Mouse (Mus musculus): Measurements from ENCODE around the gene Zhx3. TPM values are rescaled to one million over a fixed set of nuclear protein-coding genes. Genes with fewer than 3 reads are reported as not detected.

Gene Zhx3
- polyA plus RNA-seq, 1 experiment from 2014 or later = 5.9 TPM

- Histone ChIP-seq H3K4me3 (ENCODE audit: low read length) (no peak overlapping the region), H3K27ac (ENCODE audit: low read length) (no peak overlapping the region), H3K4me2 (ENCODE audit: low read depth, low read length) (no peak overlapping the region), H3K9me3 (ENCODE audit: control insufficient read depth, low read length) (no peaks in the 10 kb centered on the region), H3K4me1 (ENCODE audit: control insufficient read depth, insufficient read depth, low read length) (no peaks in the 10 kb centered on the region), H3K27me3 (replicated peaks; ENCODE audit: control insufficient read depth, insufficient read depth, low read length) (no peaks in the 10 kb centered on the region), H3K36me3 (ENCODE audit: control insufficient read depth, insufficient read depth, low read length) (no peaks in the 10 kb centered on the region), H3K9ac (ENCODE audit: low read depth, low read length) (no peak overlapping the region)
- no peak for ATAC-seq
- WGBS = 82% methylated on average over 3 of the region's 3 CpGs
Measured at GRCm38 (mm10) chr2:160849617-160850240, 23.1 kb downstream of the Zhx3 start.

DNA sequence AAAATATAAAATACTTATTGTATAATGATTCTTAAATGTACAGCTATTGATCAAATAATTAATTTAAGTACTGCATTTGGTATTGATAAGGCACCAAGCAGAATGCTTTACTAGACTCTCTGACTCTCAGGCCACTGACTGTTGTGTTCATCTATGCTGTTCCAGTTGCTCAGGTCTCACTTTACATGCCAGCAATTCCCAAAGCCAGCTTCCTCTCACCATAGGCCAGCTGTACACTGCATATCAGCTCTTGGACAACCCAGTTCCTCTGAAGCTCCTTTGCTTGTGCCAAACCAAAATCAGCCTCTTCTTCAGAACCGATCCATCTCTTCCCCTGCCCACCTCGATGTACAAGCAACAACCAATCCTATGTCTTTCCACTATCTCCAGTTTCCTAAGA lies 24.6 kb downstream of the Zhx3 start:
- no peak overlapping the region for H3K4me2 ChIP-seq (ENCODE audit: low read depth, low read length)
- no peak for ATAC-seq

GRCm38 (mm10) chr2:160847664-160848063 lies 25.1 kb downstream of the Zhx3 start:
- 79% methylated on average over 1 of the region's 1 CpGs for WGBS
- H3K4me3 ChIP-seq (ENCODE audit: low read length) = no peak overlapping the region
- no peaks in the 10 kb centered on the region for H3K27me3 ChIP-seq (replicated peaks; ENCODE audit: control insufficient read depth, insufficient read depth, low read length)
- H3K27ac ChIP-seq (ENCODE audit: low read length) = no peak overlapping the region
- no peak overlapping the region for H3K4me2 ChIP-seq (ENCODE audit: low read depth, low read length)
- H3K36me3 ChIP-seq (ENCODE audit: control insufficient read depth, insufficient read depth, low read length) = no peaks in the 10 kb centered on the region
- no peak overlapping the region for H3K9ac ChIP-seq (ENCODE audit: low read depth, low read length)
- no peaks in the 10 kb centered on the region for H3K4me1 ChIP-seq (ENCODE audit: control insufficient read depth, insufficient read depth, low read length)
- no peak for ATAC-seq
- no peaks in the 10 kb centered on the region for H3K9me3 ChIP-seq (ENCODE audit: control insufficient read depth, low read length)

More for the DNA sequence above, 24.6 kb downstream of the Zhx3 start:
- no peaks in the 10 kb centered on the region for H3K27me3 ChIP-seq (replicated peaks; ENCODE audit: control insufficient read depth, insufficient read depth, low read length)
- no peaks in the 10 kb centered on the region for H3K4me1 ChIP-seq (ENCODE audit: control insufficient read depth, insufficient read depth, low read length)
- WGBS = 85% methylated on average over 2 of the region's 2 CpGs
- H3K4me3 ChIP-seq (ENCODE audit: low read length) = no peak overlapping the region
- no peak overlapping the region for H3K27ac ChIP-seq (ENCODE audit: low read length)
- no peak overlapping the region for H3K9ac ChIP-seq (ENCODE audit: low read depth, low read length)
- H3K9me3 ChIP-seq (ENCODE audit: control insufficient read depth, low read length) = no peaks in the 10 kb centered on the region
- no peaks in the 10 kb centered on the region for H3K36me3 ChIP-seq (ENCODE audit: control insufficient read depth, insufficient read depth, low read length)

DNA sequence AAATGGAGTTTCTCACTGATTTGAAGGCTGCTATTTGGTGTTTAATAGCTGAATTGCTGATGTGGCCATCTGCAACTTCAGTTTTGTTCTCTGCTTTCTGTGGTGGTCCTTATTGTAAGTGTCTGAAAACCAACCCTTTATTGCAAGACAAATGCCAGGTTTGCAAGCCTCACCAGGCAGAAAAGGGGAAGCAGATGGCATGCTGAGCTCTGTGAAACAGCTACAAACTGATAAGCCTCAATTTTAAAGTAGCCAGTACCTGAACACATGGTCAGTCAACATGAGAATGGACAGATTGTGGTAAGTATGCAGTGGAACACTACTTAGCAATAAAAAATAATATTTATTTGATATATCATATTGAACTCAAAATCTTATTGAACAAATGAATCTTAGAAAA lies 32.0 kb downstream of the Zhx3 start:
- ATAC-seq = no peak
- no peak overlapping the region for H3K4me2 ChIP-seq (ENCODE audit: low read depth, low read length)
- H3K36me3 ChIP-seq (ENCODE audit: control insufficient read depth, insufficient read depth, low read length) = no peaks in the 10 kb centered on the region
- H3K27me3 ChIP-seq (replicated peaks; ENCODE audit: control insufficient read depth, insufficient read depth, low read length) = no peaks in the 10 kb centered on the region
- no peak overlapping the region for H3K27ac ChIP-seq (ENCODE audit: low read length)
- no peak overlapping the region for H3K4me3 ChIP-seq (ENCODE audit: low read length)
- no peaks in the 10 kb centered on the region for H3K9me3 ChIP-seq (ENCODE audit: control insufficient read depth, low read length)
- H3K9ac ChIP-seq (ENCODE audit: low read depth, low read length) = no peak overlapping the region
- H3K4me1 ChIP-seq (ENCODE audit: control insufficient read depth, insufficient read depth, low read length) = no peaks in the 10 kb centered on the region

- ATAC-seq = no peak
- no peak overlapping the region for H3K4me2 ChIP-seq (ENCODE audit: low read depth, low read length)
- H3K9ac ChIP-seq (ENCODE audit: low read depth, low read length) = no peak overlapping the region
- 51% methylated on average over 1 of the region's 1 CpGs for WGBS
- no peaks in the 10 kb centered on the region for H3K27me3 ChIP-seq (replicated peaks; ENCODE audit: control insufficient read depth, insufficient read depth, low read length)
- H3K36me3 ChIP-seq (ENCODE audit: control insufficient read depth, insufficient read depth, low read length) = no peaks in the 10 kb centered on the region
- H3K9me3 ChIP-seq (ENCODE audit: control insufficient read depth, low read length) = no peaks in the 10 kb centered on the region
- H3K4me1 ChIP-seq (ENCODE audit: control insufficient read depth, insufficient read depth, low read length) = no peaks in the 10 kb centered on the region
- H3K27ac ChIP-seq (ENCODE audit: low read length) = no peak overlapping the region
- H3K4me3 ChIP-seq (ENCODE audit: low read length) = no peak overlapping the region
Measured at GRCm38 (mm10) chr2:160810802-160811201, 62.0 kb downstream of the Zhx3 start.

GRCm38 (mm10) chr2:160810376-160810775 lies 62.4 kb downstream of the Zhx3 start:
- no peaks in the 10 kb centered on the region for H3K9me3 ChIP-seq (ENCODE audit: control insufficient read depth, low read length)
- no peak overlapping the region for H3K27ac ChIP-seq (ENCODE audit: low read length)
- H3K36me3 ChIP-seq (ENCODE audit: control insufficient read depth, insufficient read depth, low read length) = no peaks in the 10 kb centered on the region
- no peak overlapping the region for H3K4me3 ChIP-seq (ENCODE audit: low read length)
- H3K27me3 ChIP-seq (replicated peaks; ENCODE audit: control insufficient read depth, insufficient read depth, low read length) = no peaks in the 10 kb centered on the region
- no peak for ATAC-seq
- no peaks in the 10 kb centered on the region for H3K4me1 ChIP-seq (ENCODE audit: control insufficient read depth, insufficient read depth, low read length)
- H3K9ac ChIP-seq (ENCODE audit: low read depth, low read length) = no peak overlapping the region
- no peak overlapping the region for H3K4me2 ChIP-seq (ENCODE audit: low read depth, low read length)

DNA sequence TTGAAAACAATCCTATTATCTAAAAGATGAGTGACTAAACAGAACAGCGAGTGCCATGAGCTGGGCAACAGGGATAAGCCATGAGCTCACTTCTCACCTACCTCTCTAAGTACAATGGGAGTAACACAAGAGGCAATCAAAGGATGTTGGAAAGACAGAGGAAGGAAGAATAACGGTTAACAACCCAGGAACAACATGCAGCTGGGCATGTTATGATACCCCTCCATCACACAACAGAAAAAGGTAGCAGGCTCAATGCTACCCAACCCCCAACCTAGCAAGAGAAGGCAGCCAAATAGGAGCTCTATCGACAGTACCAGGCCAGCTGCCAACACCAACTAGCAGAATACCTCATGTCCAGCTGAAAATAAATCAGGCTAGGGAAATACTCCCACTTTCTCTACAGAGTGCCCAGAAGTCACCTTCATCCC lies 66.7 kb downstream of the Zhx3 start:
- H3K36me3 ChIP-seq (ENCODE audit: control insufficient read depth, insufficient read depth, low read length) = no peaks in the 10 kb centered on the region
- H3K4me1 ChIP-seq (ENCODE audit: control insufficient read depth, insufficient read depth, low read length) = no peaks in the 10 kb centered on the region
- H3K9me3 ChIP-seq (ENCODE audit: control insufficient read depth, low read length) = no peaks in the 10 kb centered on the region
- H3K9ac ChIP-seq (ENCODE audit: low read depth, low read length) = no peak overlapping the region
- H3K4me3 ChIP-seq (ENCODE audit: low read length) = no peak overlapping the region
- 50% methylated on average over 3 of the region's 3 CpGs for WGBS
- H3K4me2 ChIP-seq (ENCODE audit: low read depth, low read length) = no peak overlapping the region
- H3K27ac ChIP-seq (ENCODE audit: low read length) = no peak overlapping the region
- ATAC-seq = no peak
- no peaks in the 10 kb centered on the region for H3K27me3 ChIP-seq (replicated peaks; ENCODE audit: control insufficient read depth, insufficient read depth, low read length)

DNA sequence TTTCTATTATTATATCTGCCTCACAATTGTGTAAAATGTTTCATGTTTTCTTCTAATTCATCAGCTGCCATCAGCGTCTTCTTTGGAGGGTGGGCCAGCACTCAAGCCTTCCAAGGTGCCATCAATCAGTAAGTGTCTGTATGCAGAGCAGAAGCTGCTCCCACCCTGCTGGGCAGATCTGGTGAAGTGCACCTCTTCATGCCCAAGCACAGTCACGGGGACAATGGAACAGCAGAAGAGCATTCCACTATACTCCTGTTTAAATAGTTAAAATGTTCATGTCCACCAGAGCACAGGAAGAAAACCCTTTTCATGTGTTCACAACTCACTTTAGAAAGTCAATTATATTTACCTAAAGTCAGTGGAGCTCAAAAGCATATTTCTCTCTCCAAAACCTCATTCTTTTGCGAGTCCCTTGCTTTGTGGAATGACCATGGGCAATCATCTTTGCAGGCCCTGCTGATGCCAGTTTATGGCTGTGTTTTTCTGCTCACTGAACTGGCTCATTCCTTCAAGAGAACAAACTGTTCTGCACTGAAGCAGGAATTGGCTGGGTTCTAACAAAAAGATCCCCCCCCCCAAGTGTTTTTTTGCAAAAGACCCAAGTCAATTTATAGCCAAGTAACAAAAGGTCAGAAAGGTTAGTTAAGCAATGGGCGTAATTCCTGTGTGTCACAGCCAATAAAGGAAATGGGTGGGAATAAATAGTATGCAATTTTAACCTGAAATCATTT lies 67.8 kb downstream of the Zhx3 start:
- H3K36me3 ChIP-seq (ENCODE audit: control insufficient read depth, insufficient read depth, low read length) = no peaks in the 10 kb centered on the region
- ATAC-seq = no peak
- no peaks in the 10 kb centered on the region for H3K4me1 ChIP-seq (ENCODE audit: control insufficient read depth, insufficient read depth, low read length)
- no peaks in the 10 kb centered on the region for H3K27me3 ChIP-seq (replicated peaks; ENCODE audit: control insufficient read depth, insufficient read depth, low read length)
- H3K4me2 ChIP-seq (ENCODE audit: low read depth, low read length) = no peak overlapping the region
- H3K27ac ChIP-seq (ENCODE audit: low read length) = no peak overlapping the region
- H3K4me3 ChIP-seq (ENCODE audit: low read length) = no peak overlapping the region
- no peak overlapping the region for H3K9ac ChIP-seq (ENCODE audit: low read depth, low read length)
- H3K9me3 ChIP-seq (ENCODE audit: control insufficient read depth, low read length) = no peaks in the 10 kb centered on the region
- 50% methylated on average over 4 of the region's 4 CpGs for WGBS

- no peak overlapping the region for H3K4me2 ChIP-seq (ENCODE audit: low read depth, low read length)
- no peaks in the 10 kb centered on the region for H3K4me1 ChIP-seq (ENCODE audit: control insufficient read depth, insufficient read depth, low read length)
- H3K9me3 ChIP-seq (ENCODE audit: control insufficient read depth, low read length) = no peaks in the 10 kb centered on the region
- WGBS = 71% methylated on average over 3 of the region's 3 CpGs
- ATAC-seq = no peak
- H3K36me3 ChIP-seq (ENCODE audit: control insufficient read depth, insufficient read depth, low read length) = no peaks in the 10 kb centered on the region
- no peaks in the 10 kb centered on the region for H3K27me3 ChIP-seq (replicated peaks; ENCODE audit: control insufficient read depth, insufficient read depth, low read length)
- H3K27ac ChIP-seq (ENCODE audit: low read length) = no peak overlapping the region
- H3K9ac ChIP-seq (ENCODE audit: low read depth, low read length) = no peak overlapping the region
- H3K4me3 ChIP-seq (ENCODE audit: low read length) = no peak overlapping the region
Measured at GRCm38 (mm10) chr2:160802326-160802725, 70.5 kb downstream of the Zhx3 start.

- Histone ChIP-seq H3K4me1 (ENCODE audit: control insufficient read depth, insufficient read depth, low read length) (no peaks in the 10 kb centered on the region), H3K27ac (ENCODE audit: low read length) (no peak overlapping the region), H3K9me3 (ENCODE audit: control insufficient read depth, low read length) (no peaks in the 10 kb centered on the region), H3K36me3 (ENCODE audit: control insufficient read depth, insufficient read depth, low read length) (no peaks in the 10 kb centered on the region), H3K27me3 (replicated peaks; ENCODE audit: control insufficient read depth, insufficient read depth, low read length) (no peaks in the 10 kb centered on the region), H3K4me3 (ENCODE audit: low read length) (no peak overlapping the region), H3K4me2 (ENCODE audit: low read depth, low read length) (no peak overlapping the region), H3K9ac (ENCODE audit: low read depth, low read length) (no peak overlapping the region)
- WGBS = 91% methylated on average over 1 of the region's 1 CpGs
- no peak for ATAC-seq
Measured at GRCm38 (mm10) chr2:160800967-160801366, 71.8 kb downstream of the Zhx3 start.

Measured in intestine, embryonic 16.5 days (tissue).